ENCODE assay signal across 1 mouse cellular context in genomic region chr19:7067344-7068050, GRCm38 (mm10).
A peak's percentile ranks its signal among the peaks of the same experiment; 100 is the strongest.
TF ChIP-seq lines count a peak whose summit lies in the region.

No protein-coding gene starts in this region.

TF ChIP-seq in MEL, 35 proteins besides CTCF, POLR2A, EP300 and RAD21 (continued from another document):
- TF ChIP-seq JUND (IDR thresholded peaks at IDR 0.05; ENCODE audit: low read depth, low read length) (no peak), GATA1 (IDR thresholded peaks at IDR 0.05; ENCODE audit: low read depth, low read length) (peak; percentile 81), NELFE (IDR thresholded peaks at IDR 0.05; ENCODE audit: low read depth, low read length) (no peak), ZC3H11A (IDR thresholded peaks at IDR 0.05; ENCODE audit: low read depth, low read length) (no peak), UBTF (IDR thresholded peaks at IDR 0.05; ENCODE audit: borderline replicate concordance, insufficient read depth, low read depth, low read length) (no peak), MAZ (IDR thresholded peaks at IDR 0.05; ENCODE audit: low read depth, low read length) (peak; percentile 75), POLR2AphosphoS5 (IDR thresholded peaks at IDR 0.05; ENCODE audit: borderline replicate concordance, low read depth, low read length) (no peak), ETS1 (IDR thresholded peaks at IDR 0.05; ENCODE audit: low read depth, low read length) (peak; percentile 36), MAFK (IDR thresholded peaks at IDR 0.05; ENCODE audit: borderline replicate concordance, low read depth, low read length) (no peak), GABPA (IDR thresholded peaks at IDR 0.05; ENCODE audit: low read depth, low read length) (no peak), NRF1 (IDR thresholded peaks at IDR 0.05; ENCODE audit: insufficient read depth, low read depth, low read length, poor library complexity, severe bottlenecking) (no peak), MEF2A (IDR thresholded peaks at IDR 0.05; ENCODE audit: extremely low read depth, insufficient replicate concordance, low read depth, low read length, poor library complexity, severe bottlenecking) (no peak), TAL1 (IDR thresholded peaks at IDR 0.05; ENCODE audit: low read length) (peak; percentile 92), MYC (IDR thresholded peaks at IDR 0.05; ENCODE audit: low read depth, low read length) (no peak), ZKSCAN1 (IDR thresholded peaks at IDR 0.05; ENCODE audit: low read depth, low read length) (no peak), MXI1 (IDR thresholded peaks at IDR 0.05; ENCODE audit: low read depth, low read length) (peak; percentile 29; the same call in 1 of the 2 replicates), ZNF384 (IDR thresholded peaks at IDR 0.05; ENCODE audit: low read depth, low read length) (no peak), BHLHE40 (IDR thresholded peaks at IDR 0.05; ENCODE audit: borderline replicate concordance, low read depth, low read length) (no peak; the same call in 1 of the 2 replicates), MYB (IDR thresholded peaks at IDR 0.05; ENCODE audit: low read depth, low read length) (no peak), MAX (IDR thresholded peaks at IDR 0.05; ENCODE audit: low read length) (peak; percentile 13; the same call in 1 of the 2 replicates), USF2 (IDR thresholded peaks at IDR 0.05; ENCODE audit: borderline replicate concordance in 1 of 2, insufficient read depth in 1 of 2, low read depth in 1 of 2, low read length in 2 of 2) (no peak), SIN3A (IDR thresholded peaks at IDR 0.05; ENCODE audit: low read length) (peak; percentile 36; the same call in 1 of the 2 replicates), HCFC1 (IDR thresholded peaks at IDR 0.05; ENCODE audit: low read depth, low read length) (no peak), POLR2AphosphoS2 (IDR thresholded peaks at IDR 0.05; ENCODE audit: low read length) (peak; percentile 27; the same call in 1 of the 2 replicates), CHD1 (IDR thresholded peaks at IDR 0.05; ENCODE audit: low read depth, low read length) (no peak)
